Mouse (Mus musculus) kidney, embryonic 15.5 days (tissue): Measurements from ENCODE around the gene Hipk4. TPM values are rescaled to one million over a fixed set of nuclear protein-coding genes. Genes with fewer than 3 reads are reported as not detected.

Experiments
- ATAC-seq: fragments of 200-750 bp; cut with Nextera tagmentation; replicated peaks from 2 replicates; pipeline ENCODE4 v1.8.0; 2017; ENCODE audit warnings: moderate TSS enrichment; ENCODE audit not compliant: low FRiP score
- H3K27ac ChIP-seq: fragments of 300-500 bp; sonication (generic); 2 replicates; pipeline ENCODE4 v1.5.1; 2015; ENCODE audit warnings: mild to moderate bottlenecking, inconsistent platforms
- H3K27me3 ChIP-seq: fragments of 300-500 bp; sonication (generic); 2 replicates; pipeline ENCODE4 v1.6.1; 2015; ENCODE audit warnings: inconsistent platforms
- H3K36me3 ChIP-seq: fragments of 300-500 bp; sonication (generic); 2 replicates; pipeline ENCODE4 v1.6.1; 2015; ENCODE audit warnings: inconsistent platforms
- H3K4me1 ChIP-seq: fragments of 300-500 bp; sonication (generic); 2 replicates; pipeline ENCODE4 v1.6.1; 2015; ENCODE audit warnings: inconsistent platforms
- H3K4me2 ChIP-seq: fragments of 300-500 bp; sonication (generic); 2 replicates; pipeline ENCODE4 v1.6.1; 2015; ENCODE audit warnings: moderate library complexity, mild to moderate bottlenecking, inconsistent platforms
- H3K4me3 ChIP-seq: fragments of 300-500 bp; sonication (generic); replicated peaks from 2 replicates; pipeline ENCODE4 v1.5.1; 2015; ENCODE audit warnings: mild to moderate bottlenecking, inconsistent platforms
- H3K9ac ChIP-seq: fragments of 300-500 bp; sonication (generic); 2 replicates; pipeline ENCODE4 v1.6.1; 2015; ENCODE audit warnings: mild to moderate bottlenecking, inconsistent platforms
- H3K9me3 ChIP-seq: fragments of 300-500 bp; sonication (generic); replicated peaks from 2 replicates; pipeline ENCODE4 v1.6.1; 2016; ENCODE audit warnings: inconsistent platforms
- WGBS: fragments of 180-500 bp; shearing (Covaris S2); methylation state at CpG from one replicate; pipeline ENCODE4 v1.1.7; 2015; ENCODE audit warnings: mixed read lengths; 5-methylcytosine and 5-hydroxymethylcytosine counted together
- polyA plus RNA-seq: library from polyadenylated mRNA; unstranded; fragments of >200 nt; fragmentation: Nextera tagmentation; extraction: Ambion mirVana; gene quantifications from 2 replicates; pipeline ENCODE4 v1.2.1, GENCODE M21; 2015

Gene Hipk4
- polyA plus RNA-seq, 1 experiment from 2014 or later: 0.92 TPM

DNA sequence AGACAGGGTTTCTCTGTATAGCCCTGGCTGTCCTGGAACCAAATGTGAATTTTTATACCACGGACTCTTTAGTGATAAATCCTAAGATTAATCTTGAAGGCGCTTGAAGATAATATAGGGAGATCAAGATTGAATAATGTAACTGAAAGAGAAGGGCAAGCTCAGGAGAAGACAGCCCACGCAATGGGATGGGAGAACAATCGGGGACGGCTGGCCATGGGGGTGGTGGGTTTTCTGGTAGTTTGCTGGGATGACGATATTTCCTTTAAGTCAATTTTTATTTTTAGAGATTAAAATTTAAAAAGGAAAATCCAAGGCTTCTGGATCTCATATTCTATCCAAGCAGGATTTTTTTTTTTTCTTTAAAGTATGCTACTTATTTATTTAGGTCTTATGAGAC, 20.0 kb downstream of the Hipk4 start:
- Histone ChIP-seq H3K4me2 (peak overlapping the region; percentile 92), H3K27ac (peak overlapping the region; percentile 37), H3K36me3 (no peaks in the 10 kb centered on the region), H3K4me1 (peaks cover 22% of the 10 kb centered on the region), H3K9ac (peak overlapping the region; percentile 56), H3K27me3 (no peaks in the 10 kb centered on the region), H3K4me3 (peak overlapping the region; percentile 51), H3K9me3 (no peaks in the 10 kb centered on the region)
- no peak for ATAC-seq
- 45% methylated on average over 6 of the region's 6 CpGs for WGBS

- H3K27ac ChIP-seq: 0 out of 2 replicates have a peak overlapping the region, but pooled peaks have one; percentile 4
- H3K4me3 ChIP-seq: no peak overlapping the region
- WGBS: 84% methylated on average over 4 of the region's 4 CpGs
- H3K9me3 ChIP-seq: no peaks in the 10 kb centered on the region
- no peak overlapping the region for H3K4me2 ChIP-seq
- H3K36me3 ChIP-seq: no peaks in the 10 kb centered on the region
- H3K4me1 ChIP-seq: peaks cover 22% of the 10 kb centered on the region
- H3K27me3 ChIP-seq: no peaks in the 10 kb centered on the region
- no peak for ATAC-seq
- H3K9ac ChIP-seq: no peak overlapping the region
Observed at GRCm38 (mm10) chr7:27543851-27544250, 20.8 kb downstream of the Hipk4 start.

DNA sequence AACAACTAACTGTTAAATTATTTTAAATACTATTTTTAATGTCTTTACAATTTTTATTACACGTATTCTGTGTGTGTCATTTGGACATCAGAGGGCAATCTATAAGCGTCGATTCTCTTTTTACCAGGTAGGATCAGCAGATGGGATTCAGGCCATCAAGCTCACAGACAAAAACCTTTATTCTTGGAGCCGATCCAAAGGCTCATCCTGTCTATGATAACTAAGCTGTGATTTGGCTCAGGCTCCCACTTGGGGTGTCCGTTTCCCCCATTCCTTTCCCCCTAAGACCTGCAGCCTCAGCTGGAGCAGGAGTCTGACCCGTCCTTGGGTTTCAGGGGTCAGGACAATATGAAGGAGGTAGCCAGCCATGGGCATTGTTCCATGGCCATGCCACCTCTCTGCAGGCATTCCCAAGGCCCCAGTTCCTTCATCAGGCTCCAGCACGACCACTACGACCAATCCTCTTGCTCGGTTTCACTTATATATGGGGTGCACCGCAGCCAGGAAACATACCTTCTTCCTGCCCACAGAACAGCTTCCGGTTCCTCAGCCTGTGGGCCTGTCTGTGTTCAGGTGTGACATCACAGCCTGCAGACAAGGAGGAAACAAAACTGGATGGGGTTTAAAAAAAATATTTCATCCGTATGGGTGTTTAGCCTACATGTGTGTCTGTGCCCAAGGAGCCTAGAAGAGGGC, 21.8 kb downstream of the Hipk4 start:
- H3K36me3 ChIP-seq: no peaks in the 10 kb centered on the region
- H3K9me3 ChIP-seq: no peaks in the 10 kb centered on the region
- no peaks in the 10 kb centered on the region for H3K27me3 ChIP-seq
- H3K4me2 ChIP-seq: no peak overlapping the region
- H3K9ac ChIP-seq: no peak overlapping the region
- WGBS: 81% methylated on average over 12 of the region's 12 CpGs
- no peak overlapping the region for H3K27ac ChIP-seq
- no peak overlapping the region for H3K4me3 ChIP-seq
- H3K4me1 ChIP-seq: peaks cover 22% of the 10 kb centered on the region
- ATAC-seq: no peak

DNA sequence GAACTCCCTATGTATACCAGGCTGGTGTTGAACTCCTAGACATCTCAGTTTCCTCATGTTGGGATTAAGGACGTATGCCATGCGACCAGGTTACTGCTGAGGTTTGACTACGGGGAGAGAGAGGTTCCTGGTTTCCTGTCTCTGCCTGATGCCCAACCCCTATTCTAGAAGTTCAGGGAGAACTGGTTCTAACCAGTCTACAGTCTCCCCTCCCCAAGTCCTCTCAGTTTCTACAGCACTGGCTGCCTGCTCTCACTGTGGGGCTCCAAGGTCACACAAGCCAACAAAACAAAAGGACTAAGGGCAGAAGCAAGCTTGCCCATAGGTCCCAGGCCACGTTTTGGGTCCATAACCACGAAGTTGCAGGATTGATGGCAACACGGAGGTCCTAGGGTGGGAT, 26.5 kb downstream of the Hipk4 start:
- H3K9ac ChIP-seq: no peak overlapping the region
- H3K9me3 ChIP-seq: no peaks in the 10 kb centered on the region
- H3K27me3 ChIP-seq: no peaks in the 10 kb centered on the region
- no peak overlapping the region for H3K4me2 ChIP-seq
- no peak overlapping the region for H3K27ac ChIP-seq
- WGBS: 79% methylated on average over 6 of the region's 6 CpGs
- no peaks in the 10 kb centered on the region for H3K36me3 ChIP-seq
- ATAC-seq: no peak
- no peak overlapping the region for H3K4me3 ChIP-seq
- H3K4me1 ChIP-seq: peaks cover 12% of the 10 kb centered on the region

GRCm38 (mm10) chr7:27552070-27552469, 29.0 kb downstream of the Hipk4 start:
- H3K9ac ChIP-seq: peak overlapping the region; percentile 65; the same call in 1 of the 2 replicates
- WGBS: 54% methylated on average over 5 of the region's 5 CpGs
- peak overlapping the region; percentile 71 for H3K4me2 ChIP-seq
- H3K9me3 ChIP-seq: no peaks in the 10 kb centered on the region
- H3K36me3 ChIP-seq: peaks cover 13% of the 10 kb centered on the region
- H3K4me1 ChIP-seq: peaks cover 15% of the 10 kb centered on the region
- no peak overlapping the region for H3K27ac ChIP-seq
- no peak for ATAC-seq
- no peaks in the 10 kb centered on the region for H3K27me3 ChIP-seq
- peak overlapping the region; percentile 74 for H3K4me3 ChIP-seq

DNA sequence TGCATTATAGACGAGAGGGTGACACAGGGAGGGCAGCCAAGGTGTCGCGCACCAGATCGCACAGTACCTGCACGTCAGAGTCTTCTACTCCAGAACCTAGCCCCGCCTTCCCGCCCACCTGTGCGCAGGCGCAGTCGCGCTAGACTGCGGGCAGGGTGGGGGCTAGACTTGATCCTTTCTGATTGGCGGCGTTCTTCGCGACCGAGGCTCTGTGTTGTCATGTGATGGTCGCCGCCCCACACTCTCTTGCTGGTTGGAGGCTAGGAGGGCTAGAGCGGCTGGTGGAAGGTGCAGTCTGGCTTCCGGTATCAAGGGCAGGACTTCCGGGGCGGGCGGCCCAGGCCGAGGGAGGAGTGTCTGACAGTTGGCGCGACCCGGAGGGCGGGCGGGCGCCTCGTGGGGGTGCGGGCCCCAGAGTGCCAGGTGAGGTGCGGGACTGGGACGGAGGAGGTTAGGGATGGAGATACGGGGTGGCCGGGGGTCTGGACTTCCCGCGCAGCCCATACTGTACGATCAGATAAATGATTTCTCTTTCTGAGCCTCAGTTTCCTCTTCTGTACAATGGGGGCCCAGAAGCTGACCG, 30.0 kb downstream of the Hipk4 start, which contains the start of the genes Pld3 and 2310022A10Rik:
Gene Pld3 (minus strand): TSS at position 288 of the 583 bp plus-strand sequence.
Gene 2310022A10Rik (plus strand): TSS at position 303 of the 583 bp plus-strand sequence.
- peak within 1 kb of the TSS; percentile 65 for H3K9ac ChIP-seq
- H3K9me3 ChIP-seq: no peaks in the 10 kb centered on the region
- WGBS: under 1% methylated on average over 41 of the region's 41 CpGs

DNA sequence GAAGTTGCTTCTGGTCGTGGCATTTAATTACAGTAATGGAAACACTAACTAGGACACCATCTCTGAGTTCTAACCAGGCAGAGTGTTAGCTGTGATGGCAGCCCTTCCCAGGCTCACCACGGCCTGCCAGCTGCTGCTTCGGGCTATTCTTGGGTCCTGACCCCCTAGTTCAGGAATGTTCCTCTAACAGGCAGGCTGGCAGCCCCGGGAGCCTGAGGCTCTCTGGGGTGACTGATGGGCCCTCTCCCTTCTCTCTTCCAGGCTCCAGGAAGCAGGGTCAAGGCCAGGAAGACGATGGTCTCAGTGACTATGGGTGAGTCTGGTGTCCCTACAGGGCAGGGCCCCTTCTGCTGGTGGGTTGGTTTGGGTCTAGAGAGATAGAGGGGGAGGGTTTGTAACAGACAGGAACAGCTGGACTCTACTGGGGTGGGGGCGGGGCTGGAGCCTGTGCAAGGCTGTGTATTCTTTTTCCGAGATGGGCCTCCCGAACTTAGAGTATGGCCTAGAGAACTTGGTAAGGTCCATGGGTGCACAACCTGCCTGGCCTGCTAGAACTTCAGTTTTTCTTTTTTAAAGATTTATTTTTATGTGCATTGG, 37.3 kb downstream of the Hipk4 start:
- no peaks in the 10 kb centered on the region for H3K4me1 ChIP-seq
- WGBS: 63% methylated on average over 8 of the region's 8 CpGs
- no peak for ATAC-seq

More for the DNA sequence above, 30.0 kb downstream of the Hipk4 start, which contains the start of the genes Pld3 and 2310022A10Rik:
- Histone ChIP-seq H3K4me1 (peaks cover 15% of the 10 kb centered on the region), H3K4me3 (peak within 1 kb of the TSS; percentile 74), H3K27ac (peak within 1 kb of the TSS; percentile 43), H3K36me3 (peaks cover 13% of the 10 kb centered on the region), H3K27me3 (no peaks in the 10 kb centered on the region), H3K4me2 (peak within 1 kb of the TSS; percentile 71)
- ATAC-seq: peak; percentile 100

DNA sequence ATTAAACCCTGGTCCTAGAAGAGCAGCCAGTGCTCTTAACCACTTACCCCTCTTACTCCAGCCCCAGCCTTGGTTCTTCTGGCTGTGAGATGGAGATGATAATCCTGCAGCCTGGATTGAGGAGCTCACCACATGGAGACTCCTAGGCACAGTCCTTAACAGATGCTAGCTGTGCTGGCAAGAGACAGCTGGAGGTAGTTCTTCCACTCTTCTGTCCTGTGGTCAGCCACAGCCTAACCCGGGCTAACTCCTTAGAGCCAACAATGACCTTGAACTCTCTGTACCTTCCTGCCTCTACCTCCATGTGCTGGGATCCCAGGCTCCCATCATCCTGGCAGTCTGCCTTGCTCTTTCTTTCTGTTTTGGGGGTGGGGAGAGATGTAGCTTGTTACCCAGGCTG, 37.9 kb downstream of the Hipk4 start:
- no peak for ATAC-seq
- no peaks in the 10 kb centered on the region for H3K4me1 ChIP-seq
- H3K27ac ChIP-seq: no peak overlapping the region
- no peaks in the 10 kb centered on the region for H3K27me3 ChIP-seq
- H3K9me3 ChIP-seq: no peaks in the 10 kb centered on the region
- H3K4me3 ChIP-seq: no peak overlapping the region
- WGBS: 86% methylated on average over 1 of the region's 1 CpGs
- peaks cover 76% of the 10 kb centered on the region for H3K36me3 ChIP-seq
- no peak overlapping the region for H3K4me2 ChIP-seq
- H3K9ac ChIP-seq: no peak overlapping the region

More for the DNA sequence above, 37.3 kb downstream of the Hipk4 start:
- no peak overlapping the region for H3K4me2 ChIP-seq
- no peak overlapping the region for H3K4me3 ChIP-seq
- no peak overlapping the region for H3K9ac ChIP-seq
- peaks cover 78% of the 10 kb centered on the region for H3K36me3 ChIP-seq
- H3K27ac ChIP-seq: no peak overlapping the region
- no peaks in the 10 kb centered on the region for H3K27me3 ChIP-seq
- H3K9me3 ChIP-seq: no peaks in the 10 kb centered on the region

GRCm38 (mm10) chr7:27569580-27570224, 46.6 kb downstream of the Hipk4 start:
- ATAC-seq: no peak
- no peaks in the 10 kb centered on the region for H3K4me1 ChIP-seq
- no peaks in the 10 kb centered on the region for H3K9me3 ChIP-seq
- no peak overlapping the region for H3K27ac ChIP-seq
- H3K9ac ChIP-seq: no peak overlapping the region
- H3K27me3 ChIP-seq: no peaks in the 10 kb centered on the region
- H3K36me3 ChIP-seq: peaks cover 83% of the 10 kb centered on the region
- no peak overlapping the region for H3K4me2 ChIP-seq
- H3K4me3 ChIP-seq: no peak overlapping the region
- WGBS: 82% methylated on average over 5 of the region's 5 CpGs

DNA sequence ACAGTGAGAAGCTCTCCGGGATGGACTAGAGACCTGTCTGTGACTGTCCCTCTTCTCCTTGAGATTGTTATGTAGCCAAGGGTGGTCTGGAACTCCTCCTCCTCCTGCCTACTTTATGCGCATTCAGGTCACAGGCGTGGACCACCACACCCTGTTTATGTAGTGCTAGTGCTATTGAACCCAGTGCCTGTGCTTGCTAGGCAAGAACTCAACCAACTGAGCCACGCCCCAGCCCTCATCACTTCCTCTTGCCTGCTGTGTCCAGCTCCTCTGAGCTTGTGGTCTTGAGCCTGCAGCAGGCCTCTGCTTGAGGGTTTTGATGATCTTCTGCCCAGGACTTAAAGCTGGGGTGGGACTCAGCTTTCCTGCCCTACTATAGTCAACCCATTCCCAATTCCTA, 49.1 kb downstream of the Hipk4 start:
- Histone ChIP-seq H3K36me3 (peaks cover 91% of the 10 kb centered on the region), H3K27me3 (no peaks in the 10 kb centered on the region), H3K4me3 (no peak overlapping the region), H3K27ac (no peak overlapping the region), H3K9me3 (no peaks in the 10 kb centered on the region), H3K9ac (no peak overlapping the region), H3K4me2 (no peak overlapping the region), H3K4me1 (no peaks in the 10 kb centered on the region)
- ATAC-seq: no peak
- 94% methylated on average over 4 of the region's 4 CpGs for WGBS

DNA sequence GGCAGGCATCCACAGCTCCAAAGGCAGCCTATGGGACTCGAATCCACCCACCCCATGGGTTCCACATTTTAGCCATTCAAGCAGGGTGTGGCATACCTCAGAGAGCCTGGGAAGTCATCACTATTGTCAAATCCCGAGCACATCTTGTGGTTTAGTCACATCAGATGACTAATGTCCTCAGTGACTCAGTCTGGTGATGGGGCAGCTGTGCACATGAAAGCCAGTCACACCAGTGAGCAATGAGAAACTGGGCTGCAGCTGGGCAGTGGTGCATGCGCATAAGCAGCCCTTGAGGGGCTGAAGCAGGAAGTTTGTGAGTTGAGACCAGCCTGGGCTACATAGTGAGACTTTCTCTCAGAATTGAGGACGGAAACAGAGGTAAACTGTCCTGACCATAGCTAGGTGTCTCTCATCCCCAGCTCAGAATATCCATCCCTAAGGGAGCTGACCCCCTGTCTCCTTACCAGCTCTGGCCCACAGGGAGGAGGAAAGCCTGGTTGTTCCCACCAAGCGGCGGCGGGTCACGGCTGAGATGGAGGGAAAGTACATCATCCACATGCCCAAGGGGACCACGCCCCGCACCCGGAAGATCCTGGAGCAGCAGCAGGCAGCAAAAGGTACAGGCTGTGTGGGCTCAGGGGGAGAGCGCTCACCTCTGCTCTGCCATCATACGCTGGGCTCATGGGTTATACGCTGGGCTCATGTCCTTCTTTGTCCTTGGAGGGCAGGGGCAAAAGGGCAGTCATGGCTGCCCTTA, 51.2 kb downstream of the Hipk4 start:
- no peaks in the 10 kb centered on the region for H3K9me3 ChIP-seq

More for the DNA sequence above, 51.2 kb downstream of the Hipk4 start:
- no peak overlapping the region for H3K4me3 ChIP-seq
- peaks cover 89% of the 10 kb centered on the region for H3K36me3 ChIP-seq
- ATAC-seq: no peak
- no peak overlapping the region for H3K4me2 ChIP-seq
- no peaks in the 10 kb centered on the region for H3K27me3 ChIP-seq
- no peaks in the 10 kb centered on the region for H3K4me1 ChIP-seq
- WGBS: 94% methylated on average over 14 of the region's 14 CpGs
- no peak overlapping the region for H3K9ac ChIP-seq
- no peak overlapping the region for H3K27ac ChIP-seq
